Mouse (Mus musculus) stomach, postnatal 0 days (tissue): ENCODE measurements around the gene Rab3b.

Experiments used
- CTCF ChIP-seq: IDR thresholded peaks from 2 replicates; pipeline ENCODE4 v1.5.1; 2016; ENCODE audit warnings: antibody characterized with exemption, low read depth, mild to moderate bottlenecking, moderate library complexity
- EP300 ChIP-seq: optimal IDR thresholded peaks from 2 replicates; pipeline ENCODE3; 2016; ENCODE audit warnings: antibody characterized with exemption

DNA sequence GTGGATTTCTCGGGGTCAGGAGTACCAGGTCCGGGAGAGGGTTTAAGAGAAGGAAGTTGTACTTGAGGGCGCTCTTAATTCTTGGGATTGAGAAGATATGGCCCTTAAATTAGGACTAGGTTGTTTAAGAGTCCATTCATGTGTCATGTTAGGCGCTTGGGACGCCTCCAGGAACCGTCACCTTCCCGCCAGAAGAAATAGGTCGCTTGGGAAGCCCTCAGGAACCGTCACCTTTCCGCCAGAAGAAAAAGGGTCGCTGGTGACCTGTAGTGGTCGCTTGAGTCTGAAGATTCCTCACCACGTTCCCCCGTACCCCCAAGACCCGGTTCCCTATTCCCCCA, 43.9 kb upstream of the Rab3b start:
- no peak for TF ChIP-seq CTCF
- no peak for TF ChIP-seq EP300
